Mouse (Mus musculus): ENCODE data around the gene Cntfr.

The Cntfr gene

DNA sequence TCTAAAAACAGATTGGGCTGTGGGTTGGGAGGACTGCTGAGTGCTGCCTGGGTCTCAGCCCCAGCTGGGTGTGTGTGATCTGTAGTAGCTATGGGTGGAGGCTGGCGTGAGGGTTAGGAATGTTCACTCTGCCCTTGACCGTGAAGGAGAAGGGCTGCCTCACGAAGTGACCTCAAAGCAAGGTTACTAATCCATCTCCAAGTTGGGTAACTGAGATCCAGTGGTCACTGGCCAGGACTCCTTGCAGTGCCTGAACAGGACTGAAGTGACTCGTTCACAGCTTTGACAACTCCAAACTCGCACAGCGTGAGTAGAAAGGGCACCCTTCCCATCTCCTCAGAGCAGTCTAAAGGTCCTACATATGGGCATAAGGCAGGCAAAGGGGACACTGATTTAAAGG lies 18.0 kb downstream of the Cntfr start:
- no peak for DNase-seq (ENCODE audit: low spot score)

DNA sequence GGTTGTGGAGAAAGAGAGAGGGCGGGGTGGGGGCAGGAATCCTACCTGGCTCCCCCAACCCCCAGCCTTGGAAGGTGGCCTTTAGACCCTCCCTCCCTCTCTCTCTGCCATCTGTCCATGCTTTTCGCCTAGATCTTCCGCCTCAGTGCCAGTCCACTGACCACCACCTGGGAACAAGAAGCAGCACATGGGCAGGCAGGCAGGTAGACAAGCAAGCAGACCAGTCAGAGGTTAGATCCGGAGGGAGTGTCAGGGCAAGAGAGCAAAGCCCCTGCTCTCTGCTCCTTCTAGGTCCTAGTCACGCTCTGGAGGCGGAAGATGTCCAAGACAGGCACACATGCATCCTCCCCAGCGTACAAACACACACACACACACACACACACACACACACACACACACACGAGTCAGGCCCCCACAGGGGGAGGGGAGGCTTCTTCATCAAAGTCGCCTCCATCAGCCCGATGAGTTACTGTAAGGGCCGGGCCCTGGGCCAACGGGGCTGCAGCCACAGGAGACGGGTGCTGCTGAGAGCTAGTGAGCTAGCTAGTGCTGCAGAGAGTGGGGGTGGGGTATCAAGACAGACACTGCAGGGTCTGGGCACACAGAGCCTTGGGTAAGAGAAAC lies 19.8 kb downstream of the Cntfr start:
- no peak for DNase-seq (ENCODE audit: low spot score)

DNA sequence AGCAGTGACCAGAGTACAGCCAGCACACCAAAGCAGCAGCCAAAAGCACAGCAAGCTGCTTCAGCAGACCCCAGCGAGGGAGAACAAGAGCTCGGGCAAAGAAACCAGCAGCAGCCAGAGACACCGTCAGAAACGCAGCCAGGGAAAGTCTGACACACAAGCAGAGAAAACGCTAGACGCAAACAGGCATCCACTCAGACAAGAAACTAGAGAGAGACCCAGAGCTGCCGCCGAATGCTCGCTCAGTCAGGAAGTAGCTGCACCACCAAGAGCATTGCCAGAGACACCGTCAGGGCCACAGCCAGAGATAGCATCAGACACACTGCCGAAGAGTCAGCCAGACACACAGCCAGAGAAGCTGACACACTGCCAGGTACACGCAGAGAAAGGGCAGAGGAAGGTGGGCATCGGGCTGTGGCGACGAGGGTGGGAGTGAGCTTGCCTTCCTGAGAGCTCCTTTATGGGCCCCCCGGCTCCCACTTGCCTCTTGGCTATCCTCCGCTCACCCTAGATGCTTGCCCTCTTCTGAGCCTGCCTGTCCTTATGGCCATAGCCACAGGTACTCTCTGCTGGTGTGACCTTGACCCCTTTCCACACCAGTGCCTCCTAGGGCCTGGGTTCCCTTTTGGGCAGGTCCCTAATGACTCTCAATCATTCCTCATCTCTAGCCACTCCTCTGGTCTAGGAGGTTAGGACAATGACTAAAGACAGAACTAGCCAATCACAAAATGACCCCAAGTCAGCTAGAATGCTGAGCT lies 20.5 kb downstream of the Cntfr start:
- no peak for DNase-seq (ENCODE audit: low spot score)

- no peak for DNase-seq (ENCODE audit: low spot score)
Measured at GRCm38 (mm10) chr4:41673186-41673585, 23.7 kb downstream of the Cntfr start.

- DNase-seq (ENCODE audit: low spot score): no peak
Measured at GRCm38 (mm10) chr4:41672522-41672963, 24.3 kb downstream of the Cntfr start.

- DNase-seq (ENCODE audit: low spot score): no peak
Measured at GRCm38 (mm10) chr4:41671963-41672480, 24.9 kb downstream of the Cntfr start.

- no peak for DNase-seq (ENCODE audit: low spot score)
Measured at GRCm38 (mm10) chr4:41671500-41671899, 25.4 kb downstream of the Cntfr start.

DNA sequence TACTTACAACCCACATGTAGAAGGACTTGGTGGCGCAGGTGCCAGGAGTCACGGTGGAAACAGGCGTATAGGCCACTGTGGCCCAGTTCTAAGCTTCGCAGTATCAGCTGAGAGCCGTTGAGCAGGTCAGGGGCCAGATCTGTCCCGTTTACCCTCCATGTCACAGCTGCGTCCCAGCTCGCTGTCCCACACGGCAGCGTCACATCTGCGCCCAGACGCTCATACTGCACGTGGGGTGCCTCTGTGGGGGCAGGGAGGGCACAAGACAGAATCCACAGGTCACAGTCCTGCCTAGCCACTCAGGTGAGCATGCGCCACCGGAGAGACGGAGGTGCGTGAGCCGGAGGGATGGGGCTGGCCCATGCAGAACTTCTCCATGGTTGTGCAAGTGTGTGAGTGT lies 26.1 kb downstream of the Cntfr start:
- no peak for DNase-seq (ENCODE audit: low spot score)

- DNase-seq (ENCODE audit: low spot score): no peak
Measured at GRCm38 (mm10) chr4:41666646-41667045, 30.2 kb downstream of the Cntfr start.

GRCm38 (mm10) chr4:41665009-41665675 lies 31.7 kb downstream of the Cntfr start:
- DNase-seq (ENCODE audit: low spot score): no peak

GRCm38 (mm10) chr4:41664533-41664932 lies 32.4 kb downstream of the Cntfr start:
- DNase-seq (ENCODE audit: low spot score): no peak

DNA sequence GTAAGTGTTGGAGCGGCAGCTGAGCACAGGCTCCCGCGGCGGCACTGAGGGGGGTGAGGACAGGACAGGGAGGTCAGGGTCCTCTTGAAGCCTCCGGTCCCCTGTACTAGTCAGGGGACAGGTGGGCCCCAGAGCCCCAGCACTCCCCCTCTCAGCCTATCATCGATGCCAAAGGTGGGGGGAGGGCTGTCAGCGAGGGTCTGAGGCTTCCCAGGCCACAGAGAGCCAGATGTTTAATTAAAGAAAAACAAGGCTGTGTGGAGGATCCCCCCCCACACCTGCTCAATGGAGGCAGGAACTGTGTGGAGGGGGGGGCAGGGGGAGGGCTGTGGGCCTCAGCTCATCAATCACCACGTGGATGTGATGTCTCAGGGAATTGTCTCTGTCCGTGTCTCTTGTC lies 33.3 kb downstream of the Cntfr start:
- no peak for DNase-seq (ENCODE audit: low spot score)

DNA sequence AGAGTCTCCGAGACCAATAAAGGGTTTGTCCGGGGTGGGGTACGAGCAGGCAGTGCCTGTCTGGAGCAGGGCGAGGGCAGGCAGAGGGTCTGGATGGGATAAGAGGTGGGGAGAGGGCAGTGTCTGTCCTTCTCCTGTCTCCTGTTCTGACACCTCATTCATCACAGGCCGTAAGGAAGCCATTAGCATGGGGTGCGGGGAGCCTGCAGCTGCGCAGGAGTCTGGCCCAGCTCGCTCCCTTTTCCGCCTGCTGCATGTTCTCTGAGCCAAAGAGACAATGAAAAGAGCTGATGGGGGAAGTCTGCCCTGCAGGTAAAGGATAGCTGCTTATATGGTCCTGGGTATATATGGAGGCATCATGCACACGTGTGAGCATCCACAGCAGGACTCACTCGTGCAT lies 34.2 kb downstream of the Cntfr start:
- DNase-seq (ENCODE audit: low spot score): no peak

GRCm38 (mm10) chr4:41660851-41661430 lies 35.9 kb downstream of the Cntfr start:
- no peak for DNase-seq (ENCODE audit: low spot score)

GRCm38 (mm10) chr4:41659556-41659955 lies 37.3 kb downstream of the Cntfr start:
- DNase-seq (ENCODE audit: low spot score): no peak

GRCm38 (mm10) chr4:41658566-41659384 lies 38.1 kb downstream of the Cntfr start:
- no peak for DNase-seq (ENCODE audit: low spot score)

DNA sequence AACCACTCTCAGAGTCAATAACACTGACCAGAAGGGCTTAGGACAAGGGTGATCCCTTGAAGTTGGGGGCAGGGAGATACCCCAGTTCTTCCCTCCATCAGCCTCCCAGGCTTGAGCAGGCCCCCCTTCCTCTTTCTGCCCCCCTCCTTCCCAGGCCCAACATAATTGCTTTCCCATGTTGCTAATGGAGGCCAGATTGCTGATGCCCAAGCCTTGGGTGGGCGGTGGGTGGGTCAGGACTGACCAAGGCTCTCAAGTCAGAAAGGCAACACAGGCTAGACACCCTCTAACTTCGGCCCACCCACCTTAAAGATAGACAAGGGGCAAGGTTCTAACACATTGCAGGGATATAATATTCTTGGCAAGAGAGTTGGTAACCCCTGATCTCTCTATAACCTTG lies 41.4 kb downstream of the Cntfr start:
- DNase-seq (ENCODE audit: low spot score): no peak

DNA sequence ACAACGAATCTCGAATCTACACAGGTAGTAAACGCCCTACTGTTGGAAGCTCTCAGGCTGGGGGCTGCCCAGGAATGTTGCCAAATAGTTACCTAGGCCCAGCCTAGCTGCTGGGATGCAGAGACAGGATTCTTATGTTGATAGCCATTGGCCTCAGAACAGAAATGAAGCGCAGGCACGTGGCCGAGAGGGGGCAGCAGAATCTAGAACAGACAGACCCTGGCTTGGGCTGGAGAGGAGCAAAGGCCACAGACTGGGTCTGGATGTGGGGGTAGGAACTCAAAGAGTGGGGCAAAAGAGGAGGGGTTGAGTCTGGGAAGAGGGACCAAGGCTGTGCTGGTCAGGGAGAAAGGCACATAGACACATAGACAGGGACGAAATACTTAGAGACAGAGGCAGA lies 42.7 kb downstream of the Cntfr start:
- peak; percentile 54 for DNase-seq (ENCODE audit: low spot score)

DNA sequence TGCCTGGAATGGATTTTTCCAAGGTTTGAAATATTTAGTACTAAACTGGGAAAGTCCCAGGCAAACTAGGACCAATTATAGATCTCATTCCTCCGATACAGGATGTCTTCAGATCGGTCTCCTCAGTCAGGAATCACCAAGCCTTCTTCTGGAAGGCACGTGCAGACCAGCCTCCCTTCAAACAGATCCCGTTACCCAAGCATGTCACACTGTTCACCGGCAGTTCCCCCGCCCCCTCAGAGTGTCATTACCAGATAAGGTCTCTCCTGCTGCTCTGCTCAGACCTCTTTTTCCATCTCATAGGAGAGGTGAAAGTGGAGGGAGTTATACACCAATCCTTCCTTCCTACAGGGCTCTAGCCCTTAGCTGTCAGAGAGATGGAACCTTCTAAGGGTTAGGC lies 43.2 kb downstream of the Cntfr start:
- DNase-seq (ENCODE audit: low spot score): no peak

- DNase-seq (ENCODE audit: low spot score): peak; percentile 62
Measured at GRCm38 (mm10) chr4:41653296-41653695, 43.6 kb downstream of the Cntfr start.

GRCm38 (mm10) chr4:41648627-41649026 lies 48.3 kb downstream of the Cntfr start:
- no peak for DNase-seq (ENCODE audit: low spot score)

DNA sequence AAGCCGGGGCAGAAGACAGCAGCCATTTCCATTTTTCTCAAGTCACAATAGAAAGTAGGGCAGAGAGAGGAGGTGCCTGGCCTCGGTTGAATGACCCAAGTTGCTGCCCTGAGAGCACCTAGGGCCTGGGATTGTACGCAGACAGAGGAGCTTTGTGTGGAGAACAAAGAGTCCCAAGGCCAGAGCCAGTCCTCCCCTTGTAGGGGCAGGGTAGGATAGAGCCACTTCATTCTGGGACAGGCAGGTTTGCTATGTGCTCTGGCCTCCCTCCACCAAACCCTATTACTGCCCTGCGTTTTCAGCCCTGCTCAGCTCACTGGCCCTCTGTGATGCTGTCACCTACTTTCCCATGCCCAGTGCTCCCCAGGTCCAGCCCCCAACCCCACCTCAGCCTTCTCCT lies 48.7 kb downstream of the Cntfr start:
- DNase-seq (ENCODE audit: low spot score): no peak
